Mouse (Mus musculus) CH12.LX (cell line): ENCODE measurements at regions not wholly inside any gene's neighbourhood (a gene's known extent, or its start where the extent isn't known, plus 50 kb on each side); places are given as distances from the start of the nearest gene placed in this dataset.

ENCODE experiments used
- CHD1 ChIP-seq: IDR thresholded peaks from 2 replicates; pipeline ENCODE4 v1.6.1; 2012; ENCODE audit warnings: low read depth, low read length, improper control_type of control experiment, inconsistent platforms
- CTCF ChIP-seq, 2 experiments: IDR thresholded peaks in 1 of 2; conservative IDR thresholded peaks in 1 of 2; 2 replicates each; pipeline ENCODE4 v1.5.1; 2011 to 2012; ENCODE audit warnings: low read depth in 2 of 2, low read length in 2 of 2, improper control_type of control experiment in 1 of 2, inconsistent platforms in 1 of 2, mild to moderate bottlenecking in 1 of 2, moderate library complexity in 1 of 2
- EP300 ChIP-seq: IDR thresholded peaks from 2 replicates; pipeline ENCODE4 v1.6.1; 2011; ENCODE audit warnings: low read length, improper control_type of control experiment
- GABPA ChIP-seq: IDR thresholded peaks from 2 replicates; pipeline ENCODE4 v1.6.1; 2012; ENCODE audit warnings: low read depth, low read length, improper control_type of control experiment, inconsistent platforms; ENCODE audit not compliant: insufficient replicate concordance
- KAT2A ChIP-seq: IDR thresholded peaks from 2 replicates; pipeline ENCODE4 v1.6.1; 2012; ENCODE audit warnings: low read length, improper control_type of control experiment, inconsistent platforms; ENCODE audit not compliant: insufficient replicate concordance
- MAFK ChIP-seq: IDR thresholded peaks from 2 replicates; pipeline ENCODE4 v1.6.1; 2011; ENCODE audit warnings: low read length, improper control_type of control experiment; ENCODE audit not compliant: insufficient replicate concordance
- MXI1 ChIP-seq: IDR thresholded peaks from 2 replicates; pipeline ENCODE4 v1.6.1; 2011; ENCODE audit warnings: mild to moderate bottlenecking, low read depth, low read length, improper control_type of control experiment
- PAX5 ChIP-seq: IDR thresholded peaks from 2 replicates; pipeline ENCODE4 v1.6.1; 2012; ENCODE audit warnings: low read length, inconsistent platforms, mixed read lengths
- POLR2A ChIP-seq: IDR thresholded peaks from 2 replicates; pipeline ENCODE4 v1.6.1; 2011; ENCODE audit warnings: low read depth, mild to moderate bottlenecking, improper control_type of control experiment, low read length
- SIN3A ChIP-seq: IDR thresholded peaks from 2 replicates; pipeline ENCODE4 v1.6.1; 2012; ENCODE audit warnings: low read length, improper control_type of control experiment, inconsistent platforms
- ZMIZ1 ChIP-seq: IDR thresholded peaks from 2 replicates; pipeline ENCODE4 v1.6.1; 2012; ENCODE audit warnings: low read depth, mild to moderate bottlenecking, inconsistent platforms, low read length, improper control_type of control experiment

DNA sequence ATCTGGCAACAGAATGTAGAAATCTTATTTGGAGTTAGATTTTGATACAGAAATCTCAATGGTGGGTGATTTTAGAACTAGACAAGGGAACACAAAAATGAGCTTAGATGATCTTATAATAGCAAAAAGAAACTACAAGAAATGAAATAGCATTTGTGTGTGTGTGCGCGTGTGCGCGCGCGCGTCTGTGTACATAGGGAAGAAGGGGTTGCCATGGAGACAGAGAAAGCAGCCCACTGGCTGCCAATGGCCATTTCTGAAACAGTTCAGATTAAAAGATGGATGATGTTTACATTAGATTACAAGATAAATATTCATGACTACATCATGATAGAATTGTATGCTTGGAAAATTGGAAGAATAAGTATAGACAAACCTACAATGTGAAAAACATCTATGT lies 112.1 kb downstream of the Twistnb start:
- TF ChIP-seq POLR2A (no peak), EP300 (no peak), MXI1 (no peak), CTCF (conservative IDR thresholded peaks at IDR 0.05 in 1 of 2, IDR thresholded peaks at IDR 0.05 in 1 of 2; ENCODE audit: low read depth in 2 of 2, low read length in 2 of 2) (no peak), SIN3A (no peak), KAT2A (no peak), GABPA (no peak), ZMIZ1 (no peak), CHD1 (no peak), MAFK (no peak), PAX5 (no peak)
